Mouse (Mus musculus): Measurements from ENCODE around the gene Bend4. TPM values are rescaled to one million over a fixed set of nuclear protein-coding genes. Genes with fewer than 3 reads are reported as not detected.

The Bend4 gene
- polyA plus RNA-seq, 1 experiment from 2014 or later, result 10.0 TPM

DNA sequence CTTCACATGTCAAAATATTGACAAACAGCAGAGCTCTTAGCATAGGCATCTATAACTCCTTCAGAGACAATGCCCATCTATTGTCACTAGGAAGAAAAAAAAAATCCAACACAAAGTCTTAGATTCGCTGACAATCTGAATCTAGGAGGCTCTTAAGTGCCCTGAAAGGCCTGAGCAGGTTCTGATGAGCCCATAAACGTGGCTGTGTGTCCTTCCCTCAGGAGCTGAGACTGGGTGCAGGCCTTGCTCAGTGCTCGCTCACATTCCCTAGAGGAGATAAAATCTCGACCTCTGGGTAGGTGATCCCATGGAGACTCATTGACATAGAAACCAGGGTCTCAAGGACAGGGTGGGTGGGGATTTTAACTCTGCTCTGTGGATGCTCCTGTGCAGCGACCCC lies 2.1 kb downstream of the Bend4 start:
- WGBS, result 20% methylated on average over 5 of the region's 5 CpGs
- no peaks in the 10 kb centered on the region for H3K36me3 ChIP-seq (ENCODE audit: control insufficient read depth, insufficient read depth, low read length)
- no peak for ATAC-seq (ENCODE audit: insufficient read depth, low FRiP score, low TSS enrichment)
- 0 out of 2 replicates have a peak overlapping the region, but pooled peaks have one; percentile 11 for H3K9ac ChIP-seq (ENCODE audit: low read length)
- H3K27me3 ChIP-seq (ENCODE audit: control insufficient read depth, insufficient read depth, low read length), result peaks cover 12% of the 10 kb centered on the region
- peak overlapping the region; percentile 78 for H3K4me2 ChIP-seq (ENCODE audit: low read depth)
- H3K9me3 ChIP-seq (ENCODE audit: control insufficient read depth, low read length), result no peaks in the 10 kb centered on the region
- H3K27ac ChIP-seq (ENCODE audit: low read depth, low read length), result no peak overlapping the region
- H3K4me3 ChIP-seq (ENCODE audit: low read depth, low read length), result peak overlapping the region; percentile 69
- no peak for DNase-seq (ENCODE audit: low spot score)
- H3K4me1 ChIP-seq (ENCODE audit: control insufficient read depth, insufficient read depth, low read length), result peaks cover 6% of the 10 kb centered on the region; the same call in 1 of the 2 replicates

DNA sequence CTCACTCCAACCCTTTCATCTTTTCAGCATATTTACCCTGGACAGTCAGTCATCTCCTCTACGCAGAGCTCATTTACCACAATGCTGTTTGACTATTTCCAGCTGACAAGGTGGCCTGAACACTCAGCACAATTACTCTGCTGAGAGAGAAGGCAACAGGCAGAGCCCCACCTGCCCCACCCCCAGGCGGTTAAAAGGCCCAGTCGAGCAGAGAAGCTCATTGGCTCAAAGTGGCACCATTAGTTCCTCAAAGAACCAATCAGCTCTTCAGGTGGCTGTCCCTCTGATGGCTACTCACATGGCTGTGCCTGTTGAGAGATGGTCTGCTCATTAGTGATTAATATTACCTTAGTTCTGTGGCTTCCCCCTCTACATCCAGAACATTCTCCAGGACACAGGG lies 3.5 kb downstream of the Bend4 start:
- Histone ChIP-seq H3K27me3 (ENCODE audit: control insufficient read depth, insufficient read depth, low read length) (peaks cover 12% of the 10 kb centered on the region), H3K4me2 (ENCODE audit: low read depth) (no peak overlapping the region), H3K9ac (ENCODE audit: low read length) (no peak overlapping the region), H3K27ac (ENCODE audit: low read depth, low read length) (no peak overlapping the region), H3K9me3 (ENCODE audit: control insufficient read depth, low read length) (no peaks in the 10 kb centered on the region), H3K4me3 (ENCODE audit: low read depth, low read length) (no peak overlapping the region), H3K36me3 (ENCODE audit: control insufficient read depth, insufficient read depth, low read length) (no peaks in the 10 kb centered on the region), H3K4me1 (ENCODE audit: control insufficient read depth, insufficient read depth, low read length) (peaks cover 6% of the 10 kb centered on the region; the same call in 1 of the 2 replicates)
- 57% methylated on average over 3 of the region's 3 CpGs for WGBS
- DNase-seq (ENCODE audit: low spot score) (peak; percentile 48), ATAC-seq (ENCODE audit: insufficient read depth, low FRiP score, low TSS enrichment) (no peak)

DNA sequence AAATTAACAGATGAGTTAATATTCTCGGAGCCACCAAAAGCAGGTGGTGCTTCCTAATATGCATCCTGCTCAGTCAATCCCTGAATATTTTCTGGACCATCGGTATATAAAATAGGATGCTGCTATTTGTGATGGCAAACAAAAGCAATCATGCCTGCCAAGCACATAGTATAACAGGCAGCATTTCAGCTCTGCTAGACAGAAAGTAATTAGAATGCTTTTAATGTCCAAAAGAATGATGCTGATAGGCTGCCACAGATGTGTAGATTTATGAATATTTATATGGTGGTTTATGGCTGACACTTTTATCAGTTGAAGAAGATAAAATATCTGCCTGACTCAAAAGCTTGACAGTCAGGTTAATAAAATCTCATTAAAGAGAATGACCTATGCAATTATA lies 4.1 kb downstream of the Bend4 start:
- 78% methylated on average over 2 of the region's 2 CpGs for WGBS

DNA sequence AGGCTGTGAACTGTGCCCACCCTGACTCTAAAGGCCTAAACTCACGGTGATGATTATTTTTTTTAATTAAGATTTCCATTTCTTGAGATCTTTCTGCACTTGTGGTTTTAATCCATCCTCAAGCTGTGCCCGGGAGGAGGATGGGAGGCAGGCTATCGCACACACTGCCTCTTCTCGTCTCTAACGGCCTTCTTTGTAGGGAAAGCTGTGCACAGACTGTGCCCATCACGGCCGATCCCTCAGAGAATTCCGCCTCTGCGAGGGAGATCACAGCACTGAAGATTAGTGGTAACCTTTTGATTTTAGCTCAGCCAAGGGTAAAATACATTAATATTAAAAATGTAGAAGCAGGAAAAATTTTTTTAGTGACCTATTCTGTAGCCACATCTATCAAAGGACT lies 4.8 kb downstream of the Bend4 start:
- no peak overlapping the region for H3K4me3 ChIP-seq (ENCODE audit: low read depth, low read length)
- H3K27me3 ChIP-seq (ENCODE audit: control insufficient read depth, insufficient read depth, low read length), result peaks cover 12% of the 10 kb centered on the region
- peaks cover 7% of the 10 kb centered on the region; the same call in 1 of the 2 replicates for H3K4me1 ChIP-seq (ENCODE audit: control insufficient read depth, insufficient read depth, low read length)
- no peaks in the 10 kb centered on the region for H3K9me3 ChIP-seq (ENCODE audit: control insufficient read depth, low read length)
- H3K4me2 ChIP-seq (ENCODE audit: low read depth), result no peak overlapping the region
- no peaks in the 10 kb centered on the region for H3K36me3 ChIP-seq (ENCODE audit: control insufficient read depth, insufficient read depth, low read length)
- no peak for ATAC-seq (ENCODE audit: insufficient read depth, low FRiP score, low TSS enrichment)
- no peak overlapping the region for H3K9ac ChIP-seq (ENCODE audit: low read length)
- H3K27ac ChIP-seq (ENCODE audit: low read depth, low read length), result no peak overlapping the region
- 68% methylated on average over 9 of the region's 9 CpGs for WGBS
- DNase-seq (ENCODE audit: low spot score), result no peak

More for the DNA sequence above, 4.1 kb downstream of the Bend4 start:
- Histone ChIP-seq H3K27ac (ENCODE audit: low read depth, low read length) (no peak overlapping the region), H3K9me3 (ENCODE audit: control insufficient read depth, low read length) (no peaks in the 10 kb centered on the region), H3K4me2 (ENCODE audit: low read depth) (no peak overlapping the region), H3K36me3 (ENCODE audit: control insufficient read depth, insufficient read depth, low read length) (no peaks in the 10 kb centered on the region), H3K4me3 (ENCODE audit: low read depth, low read length) (no peak overlapping the region), H3K27me3 (ENCODE audit: control insufficient read depth, insufficient read depth, low read length) (peaks cover 12% of the 10 kb centered on the region), H3K9ac (ENCODE audit: low read length) (no peak overlapping the region), H3K4me1 (ENCODE audit: control insufficient read depth, insufficient read depth, low read length) (peaks cover 6% of the 10 kb centered on the region; the same call in 1 of the 2 replicates)
- ATAC-seq (ENCODE audit: insufficient read depth, low FRiP score, low TSS enrichment), result no peak
- no peak for DNase-seq (ENCODE audit: low spot score)

DNA sequence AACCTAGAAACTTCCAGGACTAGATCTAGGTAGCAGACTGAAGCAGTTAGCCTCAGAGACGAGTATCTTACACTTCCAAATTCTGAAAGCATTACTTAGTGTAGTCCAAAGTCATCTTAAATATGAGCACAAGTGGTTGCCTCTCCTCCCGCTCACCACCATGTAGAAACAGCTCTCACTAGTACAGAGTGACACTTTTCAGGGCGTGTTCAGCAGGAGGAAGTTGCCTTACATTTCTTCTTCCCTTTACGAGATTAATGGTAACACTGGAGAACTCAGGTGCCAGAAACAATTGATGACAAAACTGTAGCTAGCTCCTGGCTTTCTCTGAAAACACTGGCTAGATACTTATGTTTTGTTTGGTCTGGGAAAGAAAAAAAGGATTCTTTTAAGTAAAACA lies 8.7 kb downstream of the Bend4 start:
- Histone ChIP-seq H3K27me3 (ENCODE audit: control insufficient read depth, insufficient read depth, low read length) (no peaks in the 10 kb centered on the region), H3K4me1 (ENCODE audit: control insufficient read depth, insufficient read depth, low read length) (0 out of 2 replicates have a peak, but pooled peaks cover 6% of the 10 kb centered on the region), H3K27ac (ENCODE audit: low read depth, low read length) (no peak overlapping the region), H3K36me3 (ENCODE audit: control insufficient read depth, insufficient read depth, low read length) (no peaks in the 10 kb centered on the region; the same call in 1 of the 2 replicates), H3K9ac (ENCODE audit: low read length) (no peak overlapping the region), H3K4me3 (ENCODE audit: low read depth, low read length) (no peak overlapping the region), H3K4me2 (ENCODE audit: low read depth) (no peak overlapping the region), H3K9me3 (ENCODE audit: control insufficient read depth, low read length) (no peaks in the 10 kb centered on the region)
- ATAC-seq (ENCODE audit: insufficient read depth, low FRiP score, low TSS enrichment) (no peak), DNase-seq (ENCODE audit: low spot score) (no peak)
- WGBS, result 86% methylated on average over 4 of the region's 4 CpGs

DNA sequence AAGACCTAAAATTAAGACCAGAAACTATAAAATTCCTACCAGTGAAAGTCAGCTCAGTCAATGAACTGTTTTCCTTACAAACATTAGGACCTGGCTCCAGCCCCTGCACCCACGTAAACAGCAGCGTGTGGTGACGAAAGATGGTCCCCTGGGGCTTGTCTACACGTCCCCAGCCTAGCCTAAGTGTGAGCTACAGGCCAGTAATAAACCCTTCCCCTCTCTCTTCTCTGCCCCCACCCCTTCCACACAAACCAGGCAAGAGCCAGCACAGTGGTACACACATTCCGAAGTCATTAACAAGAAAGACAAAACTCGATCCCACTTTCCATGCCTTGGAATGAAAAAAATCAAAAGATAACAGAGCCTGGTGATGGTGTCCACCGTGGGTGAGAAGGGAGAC lies 16.6 kb downstream of the Bend4 start:
- Histone ChIP-seq H3K4me3 (ENCODE audit: low read depth, low read length) (no peak overlapping the region), H3K4me1 (ENCODE audit: control insufficient read depth, insufficient read depth, low read length) (no peaks in the 10 kb centered on the region), H3K9me3 (ENCODE audit: control insufficient read depth, low read length) (no peaks in the 10 kb centered on the region), H3K36me3 (ENCODE audit: control insufficient read depth, insufficient read depth, low read length) (no peaks in the 10 kb centered on the region), H3K9ac (ENCODE audit: low read length) (no peak overlapping the region), H3K4me2 (ENCODE audit: low read depth) (no peak overlapping the region), H3K27ac (ENCODE audit: low read depth, low read length) (no peak overlapping the region), H3K27me3 (ENCODE audit: control insufficient read depth, insufficient read depth, low read length) (no peaks in the 10 kb centered on the region)
- DNase-seq (ENCODE audit: low spot score), result no peak
- ATAC-seq (ENCODE audit: insufficient read depth, low FRiP score, low TSS enrichment), result no peak
- 66% methylated on average over 7 of the region's 7 CpGs for WGBS

DNA sequence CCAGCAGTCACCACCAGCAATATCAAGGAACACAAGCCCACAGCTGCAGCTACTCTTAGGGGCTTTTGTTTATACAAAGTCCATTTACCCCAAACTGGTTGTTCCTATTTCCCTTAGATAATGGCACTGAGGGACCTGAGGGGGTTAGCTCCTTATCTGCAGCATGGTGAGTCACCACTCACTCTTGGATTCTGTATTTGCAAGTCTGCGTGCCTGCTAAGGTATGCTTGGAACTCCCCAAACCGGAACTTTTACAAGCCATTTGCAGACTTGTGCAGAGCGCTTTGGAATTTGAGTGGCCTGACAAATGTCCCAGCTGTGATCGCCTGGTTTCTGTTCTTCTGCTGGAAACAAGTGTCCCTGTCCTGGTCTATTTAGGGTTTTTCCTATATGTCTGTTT lies 17.7 kb downstream of the Bend4 start:
- 66% methylated on average over 4 of the region's 4 CpGs for WGBS
- H3K9me3 ChIP-seq (ENCODE audit: control insufficient read depth, low read length), result no peaks in the 10 kb centered on the region

DNA sequence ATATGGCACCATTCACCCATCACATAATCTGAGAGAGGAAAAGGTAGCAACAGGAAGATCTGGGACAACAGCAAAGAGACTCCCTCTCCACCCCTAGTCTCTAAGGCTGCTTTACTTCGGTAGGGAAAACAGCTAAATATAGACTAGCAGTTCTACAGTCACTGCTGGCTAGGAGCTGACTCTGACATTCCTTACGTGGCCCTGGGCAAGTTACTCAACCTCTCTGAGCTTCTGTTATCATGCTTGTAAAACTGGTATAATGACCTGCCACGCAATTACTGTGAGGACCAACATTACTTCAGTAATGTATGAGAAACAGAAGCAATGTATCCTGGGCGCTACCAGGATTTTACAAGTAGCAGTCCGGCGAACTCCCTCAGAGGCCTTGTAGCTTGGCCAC lies 19.7 kb downstream of the Bend4 start:
- no peak for ATAC-seq (ENCODE audit: insufficient read depth, low FRiP score, low TSS enrichment)
- WGBS, result 89% methylated on average over 6 of the region's 6 CpGs
- Histone ChIP-seq H3K36me3 (ENCODE audit: control insufficient read depth, insufficient read depth, low read length) (no peaks in the 10 kb centered on the region), H3K4me2 (ENCODE audit: low read depth) (no peak overlapping the region), H3K4me1 (ENCODE audit: control insufficient read depth, insufficient read depth, low read length) (no peaks in the 10 kb centered on the region), H3K4me3 (ENCODE audit: low read depth, low read length) (no peak overlapping the region), H3K27ac (ENCODE audit: low read depth, low read length) (no peak overlapping the region), H3K9me3 (ENCODE audit: control insufficient read depth, low read length) (no peaks in the 10 kb centered on the region), H3K27me3 (ENCODE audit: control insufficient read depth, insufficient read depth, low read length) (no peaks in the 10 kb centered on the region), H3K9ac (ENCODE audit: low read length) (no peak overlapping the region)
- DNase-seq (ENCODE audit: low spot score), result no peak

More for the DNA sequence above, 17.7 kb downstream of the Bend4 start:
- Histone ChIP-seq H3K36me3 (ENCODE audit: control insufficient read depth, insufficient read depth, low read length) (no peaks in the 10 kb centered on the region), H3K4me3 (ENCODE audit: low read depth, low read length) (no peak overlapping the region), H3K27ac (ENCODE audit: low read depth, low read length) (no peak overlapping the region), H3K27me3 (ENCODE audit: control insufficient read depth, insufficient read depth, low read length) (no peaks in the 10 kb centered on the region), H3K4me1 (ENCODE audit: control insufficient read depth, insufficient read depth, low read length) (no peaks in the 10 kb centered on the region), H3K9ac (ENCODE audit: low read length) (no peak overlapping the region), H3K4me2 (ENCODE audit: low read depth) (no peak overlapping the region)
- DNase-seq (ENCODE audit: low spot score), result no peak
- no peak for ATAC-seq (ENCODE audit: insufficient read depth, low FRiP score, low TSS enrichment)

DNA sequence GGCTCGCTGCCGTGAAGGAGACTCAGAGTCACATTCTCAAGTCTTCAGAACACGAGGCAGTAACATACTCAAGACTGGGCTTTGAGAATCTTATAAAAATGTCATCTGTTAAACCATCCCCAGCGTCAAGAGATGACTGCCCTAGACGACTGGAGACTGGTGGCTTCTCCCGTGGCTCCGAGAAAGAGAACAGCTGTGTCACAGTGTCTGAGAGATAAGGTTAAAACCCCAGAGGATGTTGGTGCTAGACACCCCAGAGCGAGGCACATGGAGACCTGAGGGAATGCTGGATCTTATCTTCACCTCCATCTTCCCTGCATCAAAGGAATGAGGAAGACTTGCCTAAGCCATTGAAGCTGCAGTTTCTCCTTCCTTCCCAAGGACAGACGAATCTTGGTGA lies 23.2 kb downstream of the Bend4 start:
- Histone ChIP-seq H3K4me2 (ENCODE audit: low read depth) (no peak overlapping the region), H3K4me3 (ENCODE audit: low read depth, low read length) (no peak overlapping the region), H3K4me1 (ENCODE audit: control insufficient read depth, insufficient read depth, low read length) (peaks cover 6% of the 10 kb centered on the region), H3K9ac (ENCODE audit: low read length) (no peak overlapping the region), H3K36me3 (ENCODE audit: control insufficient read depth, insufficient read depth, low read length) (no peaks in the 10 kb centered on the region), H3K9me3 (ENCODE audit: control insufficient read depth, low read length) (no peaks in the 10 kb centered on the region), H3K27me3 (ENCODE audit: control insufficient read depth, insufficient read depth, low read length) (no peaks in the 10 kb centered on the region), H3K27ac (ENCODE audit: low read depth, low read length) (no peak overlapping the region)
- ATAC-seq (ENCODE audit: insufficient read depth, low FRiP score, low TSS enrichment) (no peak), DNase-seq (ENCODE audit: low spot score) (no peak)
- 82% methylated on average over 9 of the region's 9 CpGs for WGBS

All from neural tube, embryonic 11.5 days (tissue).